Mouse (Mus musculus): Measurements from ENCODE around the gene Klf9. TPM values are rescaled to one million over a fixed set of nuclear protein-coding genes. Genes with fewer than 3 reads are reported as not detected.

Gene Klf9
- total RNA-seq (2021): 100 to 1,000 TPM; 144 to 162 TPM
- long read RNA-seq, experiment 1, full-length matches to known transcripts: 35 of 272 reads
- long read RNA-seq, experiment 1, partial matches to known transcripts: 4 of 272 reads
- long read RNA-seq, experiment 1, other reads (novel, unspliced or antisense): 233 of 272 reads
- long read RNA-seq, experiment 2, full-length matches to known transcripts: 48 of 294 reads
- long read RNA-seq, experiment 2, partial matches to known transcripts: 245 of 294 reads
- long read RNA-seq, experiment 2, other reads (novel, unspliced or antisense): 1 of 294 reads

- Histone ChIP-seq H3K4me3 (peak within 1 kb of the TSS; percentile 91), H3K27ac (peak within 1 kb of the TSS; percentile 100)
- DNase-seq: peak; percentile 98
- TF ChIP-seq CTCF (IDR thresholded peaks at IDR 0.05): no peak
- intact Hi-C loops (cut with DNase I): loop anchor here (5.0 kb wide), 1 partner anchor 1869 kb away; the partner anchor contains the start of gene Zfand5
Measured at GRCm38 (mm10) chr19:23140689-23141317, at the start of gene Klf9. Gene Klf9 (plus strand): TSS chr19:23141226.

DNA sequence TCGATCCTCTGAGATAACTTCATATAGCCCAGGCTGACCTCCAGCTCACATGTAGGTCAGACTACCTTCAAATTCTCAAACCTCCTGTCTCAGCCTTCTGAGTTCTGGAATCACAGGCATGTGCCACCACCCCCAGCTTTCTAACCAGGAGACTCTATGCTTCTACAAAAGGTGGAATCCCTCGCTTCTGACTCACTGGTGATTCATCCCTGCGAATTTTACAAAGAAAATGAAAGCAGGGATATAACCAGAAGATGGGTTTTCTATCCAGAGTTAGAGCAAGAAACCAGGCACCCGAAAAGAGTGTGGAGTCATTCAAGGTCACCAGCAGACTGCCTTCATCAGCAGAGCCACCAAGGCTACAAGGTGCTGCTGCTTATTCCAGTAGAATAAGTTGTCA, 49.4 kb upstream of the Klf9 start:
- no peak for DNase-seq
- intact Hi-C loops (cut with DNase I): loop anchor here (2.0 kb wide), 2 partner anchors 35 to 39 kb away; no protein-coding TSS in a partner anchor
- Histone ChIP-seq H3K4me3 (no peak overlapping the region), H3K27ac (peak overlapping the region; percentile 90)
- no peak for TF ChIP-seq CTCF (IDR thresholded peaks at IDR 0.05)

- intact Hi-C loops (cut with DNase I): no loop called here
- no peak overlapping the region for H3K27ac ChIP-seq
- no peak overlapping the region for H3K4me3 ChIP-seq
- TF ChIP-seq CTCF (IDR thresholded peaks at IDR 0.05): no peak
- DNase-seq: no peak
Measured at GRCm38 (mm10) chr19:23093548-23093947, 47.5 kb upstream of the Klf9 start.

GRCm38 (mm10) chr19:23094906-23095305, 46.1 kb upstream of the Klf9 start:
- intact Hi-C loops (cut with DNase I): no loop called here
- no peak for TF ChIP-seq CTCF (IDR thresholded peaks at IDR 0.05)
- no peak overlapping the region for H3K27ac ChIP-seq
- H3K4me3 ChIP-seq: no peak overlapping the region
- DNase-seq: no peak

DNA sequence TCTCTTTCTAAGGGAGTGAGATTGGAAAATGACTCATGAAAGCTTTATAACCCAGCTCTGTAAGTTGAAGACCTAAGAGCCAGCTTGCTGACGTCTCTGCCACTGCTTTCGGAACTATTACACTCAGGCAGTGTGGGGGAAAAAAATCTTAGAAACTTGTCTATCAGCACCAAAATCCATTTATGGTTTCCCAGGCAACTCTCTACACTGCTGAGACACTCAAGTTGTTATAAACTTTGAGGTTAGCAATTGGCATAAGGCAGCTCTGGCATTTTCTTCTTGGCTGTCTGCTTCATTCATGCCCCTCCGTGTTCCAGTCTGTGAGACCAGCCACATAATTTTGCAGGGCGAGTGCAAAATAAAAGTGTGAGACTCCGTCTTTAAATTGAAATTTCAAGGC, 34.2 kb upstream of the Klf9 start:
- intact Hi-C loops (cut with DNase I): no loop called here
- no peak overlapping the region for H3K4me3 ChIP-seq
- no peak for DNase-seq

DNA sequence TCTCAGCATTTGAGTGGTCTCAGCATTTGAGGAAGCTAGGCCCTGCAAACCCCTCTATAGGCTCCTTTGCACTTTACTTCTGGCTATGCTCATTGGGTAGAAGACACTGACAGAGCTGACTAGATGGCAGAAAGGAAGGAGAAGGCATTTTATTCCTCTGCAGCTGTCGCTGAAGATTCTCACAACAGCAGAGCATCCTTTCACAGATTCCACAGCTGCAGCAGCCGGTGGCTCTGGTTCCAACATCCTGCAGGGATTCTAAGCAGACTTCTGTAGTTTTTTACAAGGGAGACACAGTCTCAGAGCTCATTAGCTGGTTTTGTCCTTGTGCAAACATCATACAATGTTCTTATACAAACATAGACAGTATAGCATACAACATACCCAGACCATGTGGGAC, 33.7 kb upstream of the Klf9 start:
- Histone ChIP-seq H3K4me3 (no peak overlapping the region), H3K27ac (no peak overlapping the region)
- DNase-seq: no peak
- intact Hi-C loops (cut with DNase I): no loop called here
- TF ChIP-seq CTCF (IDR thresholded peaks at IDR 0.05): no peak

More for the DNA sequence above, 34.2 kb upstream of the Klf9 start:
- H3K27ac ChIP-seq: no peak overlapping the region
- no peak for TF ChIP-seq CTCF (IDR thresholded peaks at IDR 0.05)

GRCm38 (mm10) chr19:23121875-23122274, 19.2 kb upstream of the Klf9 start:
- Histone ChIP-seq H3K27ac (no peak overlapping the region), H3K4me3 (no peak overlapping the region)
- no peak for TF ChIP-seq CTCF (IDR thresholded peaks at IDR 0.05)
- DNase-seq: no peak
- intact Hi-C loops (cut with DNase I): no loop called here

GRCm38 (mm10) chr19:23124023-23124550, 16.9 kb upstream of the Klf9 start:
- DNase-seq: no peak
- TF ChIP-seq CTCF (IDR thresholded peaks at IDR 0.05): no peak
- intact Hi-C loops (cut with DNase I): no loop called here
- H3K4me3 ChIP-seq: no peak overlapping the region
- no peak overlapping the region for H3K27ac ChIP-seq

- Histone ChIP-seq H3K4me3 (no peak overlapping the region), H3K27ac (peak overlapping the region; percentile 76)
- DNase-seq: no peak
- intact Hi-C loops (cut with DNase I): no loop called here
- TF ChIP-seq CTCF (IDR thresholded peaks at IDR 0.05): no peak
Measured at GRCm38 (mm10) chr19:23125227-23126150, 15.5 kb upstream of the Klf9 start.

DNA sequence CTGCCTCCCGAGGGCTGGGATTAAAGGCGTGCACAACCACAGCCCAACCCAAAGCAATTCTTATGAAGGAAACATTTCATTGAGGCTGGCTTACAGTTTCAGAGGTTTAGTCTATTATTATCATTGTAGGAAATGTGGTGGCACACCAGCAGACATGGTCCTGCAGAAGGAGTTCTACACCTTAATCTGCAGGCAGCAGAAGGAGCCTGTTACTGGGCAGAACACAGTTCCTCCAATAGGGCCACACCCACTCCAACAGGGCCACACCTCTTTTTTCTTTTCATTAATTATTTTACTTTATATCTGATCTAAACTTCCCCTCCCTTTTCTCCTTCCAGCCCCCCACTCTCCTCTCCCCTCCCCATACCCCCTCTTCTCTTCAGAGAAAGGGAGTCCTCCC, 11.1 kb upstream of the Klf9 start:
- DNase-seq: no peak
- intact Hi-C loops (cut with DNase I): loop anchor here (2.0 to 5.0 kb wide), 2 partner anchors 39 to 123 kb away; no protein-coding TSS in a partner anchor
- Histone ChIP-seq H3K27ac (0 out of 2 replicates have a peak overlapping the region, but pooled peaks have one; percentile 24), H3K4me3 (no peak overlapping the region)
- TF ChIP-seq CTCF (IDR thresholded peaks at IDR 0.05): no peak

GRCm38 (mm10) chr19:23132106-23132635, 8.9 kb upstream of the Klf9 start:
- DNase-seq: no peak
- H3K27ac ChIP-seq: peak overlapping the region; percentile 100
- intact Hi-C loops (cut with DNase I): loop anchor here (5.0 kb wide), 1 partner anchor 125 kb away; no protein-coding TSS in a partner anchor
- H3K4me3 ChIP-seq: no peak overlapping the region
- TF ChIP-seq CTCF (IDR thresholded peaks at IDR 0.05): no peak
